Mouse (Mus musculus) embryonic facial prominence, embryonic 15.5 days (tissue): ENCODE measurements around the gene Gm13698. TPM values are rescaled to one million over a fixed set of nuclear protein-coding genes. Genes with fewer than 3 reads are reported as not detected.
"Not testable (repeated sequence)": the region's sequence is repeated elsewhere in the genome, so short reads cannot be mapped to it uniquely, and the experiment has no call there.

ENCODE experiments used
- ATAC-seq: fragments of 200-750 bp; cut with Nextera tagmentation; 2 replicates; pipeline ENCODE4 v1.8.0; 2017; ENCODE audit warnings: low read depth, moderate TSS enrichment; ENCODE audit not compliant: insufficient number of reproducible peaks, low FRiP score, low TSS enrichment
- H3K27ac ChIP-seq: fragments of 300-500 bp; sonication (generic); replicated peaks from 2 replicates; pipeline ENCODE4 v1.5.1; 2015; ENCODE audit warnings: mild to moderate bottlenecking, inconsistent platforms
- H3K27me3 ChIP-seq: fragments of 300-500 bp; sonication (generic); 2 replicates; pipeline ENCODE4 v1.6.1; 2015; ENCODE audit warnings: inconsistent platforms
- H3K36me3 ChIP-seq: fragments of 300-500 bp; sonication (generic); 2 replicates; pipeline ENCODE4 v1.6.1; 2015; ENCODE audit warnings: mild to moderate bottlenecking, inconsistent platforms
- H3K4me1 ChIP-seq: fragments of 300-500 bp; sonication (generic); 2 replicates; pipeline ENCODE4 v1.6.1; 2015; ENCODE audit warnings: inconsistent platforms
- H3K4me2 ChIP-seq: fragments of 300-500 bp; sonication (generic); replicated peaks from 2 replicates; pipeline ENCODE4 v1.6.1; 2015; ENCODE audit warnings: mild to moderate bottlenecking, inconsistent platforms
- H3K4me3 ChIP-seq: fragments of 300-500 bp; sonication (generic); replicated peaks from 2 replicates; pipeline ENCODE4 v1.5.1; 2015; ENCODE audit warnings: mild to moderate bottlenecking, inconsistent platforms
- H3K9ac ChIP-seq: fragments of 300-500 bp; sonication (generic); 2 replicates; pipeline ENCODE4 v1.6.1; 2015; ENCODE audit warnings: inconsistent platforms
- H3K9me3 ChIP-seq: fragments of 300-500 bp; sonication (generic); replicated peaks from 2 replicates; pipeline ENCODE4 v1.6.1; 2016; ENCODE audit warnings: inconsistent platforms
- WGBS: fragments of 180-500 bp; shearing (Covaris S2); methylation state at CpG from one replicate; pipeline ENCODE4 v1.1.7; 2015; 5-methylcytosine and 5-hydroxymethylcytosine counted together
- polyA plus RNA-seq: library from polyadenylated mRNA; unstranded; fragments of >200 nt; fragmentation: Nextera tagmentation; extraction: Ambion mirVana; gene quantifications from 2 replicates; pipeline ENCODE4 v1.2.1, GENCODE M21; 2015

Gene Gm13698
- polyA plus RNA-seq, 1 experiment from 2014 or later, result not detected

- H3K9me3 ChIP-seq, ATAC-seq, H3K27ac ChIP-seq, H3K9ac ChIP-seq, H3K27me3 ChIP-seq, H3K36me3 ChIP-seq, H3K4me1 ChIP-seq: not testable (repeated sequence)
- Histone ChIP-seq H3K4me3 (0 out of 2 replicates have a peak overlapping the region, but pooled peaks have one; percentile 4), H3K4me2 (peak overlapping the region; percentile 22; the same call in 1 of the 2 replicates)
- WGBS, result 20% methylated on average over 8 of the region's 9 CpGs
Measured at GRCm38 (mm10) chr2:83993639-83994255, 38.3 kb downstream of the Gm13698 start.

- H3K4me2 ChIP-seq, H3K27ac ChIP-seq, H3K36me3 ChIP-seq, H3K4me1 ChIP-seq, H3K27me3 ChIP-seq, ATAC-seq, H3K9ac ChIP-seq, H3K4me3 ChIP-seq, H3K9me3 ChIP-seq: not testable (repeated sequence)
- 100% methylated on average over 1 of the region's 3 CpGs for WGBS
Measured at GRCm38 (mm10) chr2:83994526-83994925, 39.0 kb downstream of the Gm13698 start.

Other genes with a start within 250 kb of the Gm13698 start
- 68.8 and 74.6 TPM in 2 replicates for gene Itgav, start 231.3 kb upstream of the Gm13698 start, polyA plus RNA-seq
- gene Fam171b, start 143.1 kb upstream of the Gm13698 start, polyA plus RNA-seq, result 12.0 and 12.9 TPM in 2 replicates
- 0.51 and 1.0 TPM in 2 replicates for gene Zswim2, start 14.5 kb upstream of the Gm13698 start, polyA plus RNA-seq
- gene Gm13693, start 5.8 kb downstream of the Gm13698 start, polyA plus RNA-seq, result not detected in 2 replicates
- not detected in 2 replicates for gene Gm13695, start 11.6 kb downstream of the Gm13698 start, polyA plus RNA-seq
- gene Gm13696, start 17.4 kb downstream of the Gm13698 start, polyA plus RNA-seq, result not detected in 2 replicates
- gene Gm13694, start 23.2 kb downstream of the Gm13698 start, polyA plus RNA-seq, result not detected in 2 replicates
- not detected in 2 replicates for gene Gm13697, start 29.1 kb downstream of the Gm13698 start, polyA plus RNA-seq
- gene Gm13691, start 34.9 kb downstream of the Gm13698 start, polyA plus RNA-seq, result not detected in 2 replicates